Mouse (Mus musculus): ENCODE measurements around the gene Atp1a4.

DNA sequence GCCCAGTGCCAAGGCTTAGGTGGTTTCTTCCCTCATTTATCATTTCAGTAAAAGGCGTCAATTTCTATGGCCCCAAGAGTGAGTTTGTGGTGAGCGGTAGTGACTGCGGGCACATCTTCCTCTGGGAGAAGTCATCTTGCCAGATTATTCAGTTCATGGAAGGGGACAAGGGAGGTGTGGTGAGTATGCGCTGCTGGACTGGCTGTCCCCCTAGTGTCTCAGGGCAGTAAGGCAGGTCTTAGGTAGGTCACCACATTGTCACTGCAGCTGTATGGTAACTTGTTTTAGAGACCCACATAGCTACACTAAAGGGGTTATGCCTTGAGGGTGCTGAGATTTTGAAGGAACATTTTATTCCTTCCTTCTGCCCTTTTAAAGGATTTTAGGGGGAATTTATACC is 69.3 kb downstream of the Atp1a4 start:
- peak; percentile 70 for TF ChIP-seq CTCF (IDR thresholded peaks at IDR 0.05; ENCODE audit: low read depth)
- TF ChIP-seq EP300 (optimal IDR thresholded peaks at IDR 0.05): no peak
